ENCODE assay signal across 8 mouse cellular contexts in genomic region chr10:91240856-91241610, GRCm38 (mm10). TPM values are rescaled to one million over a fixed set of nuclear protein-coding genes. Genes with fewer than 3 reads are reported as not detected.
DNase-seq lines count a peak whose midpoint lies in the region; ATAC-seq and TF ChIP-seq lines count a peak whose summit lies in the region.

No protein-coding gene starts in this region.

- H3K4me1 ChIP-seq in hindbrain, embryonic 16.5 days (ENCODE audit: control insufficient read depth, insufficient read depth, low read depth, low read length) = peaks cover 7% of the 10 kb centered on the region
- H3K4me1 ChIP-seq in lung, embryonic 15.5 days = peaks cover 52% of the 10 kb centered on the region
- H3K4me1 ChIP-seq in stomach, embryonic 14.5 days (ENCODE audit: control insufficient read depth, insufficient read depth, low read length) = peaks cover 17% of the 10 kb centered on the region
- H3K4me1 ChIP-seq in thymus, adult 2 months (replicated peaks; ENCODE audit: control insufficient read depth, insufficient read depth, low read length) = no peaks in the 10 kb centered on the region

- H3K36me3 ChIP-seq in hindbrain, embryonic 16.5 days (ENCODE audit: control insufficient read depth, insufficient read depth, low read length) = no peaks in the 10 kb centered on the region
- no peaks in the 10 kb centered on the region for H3K36me3 ChIP-seq in lung, embryonic 15.5 days
- H3K36me3 ChIP-seq in stomach, embryonic 14.5 days (ENCODE audit: control insufficient read depth, insufficient read depth, low read length) = no peaks in the 10 kb centered on the region
- H3K36me3 ChIP-seq in thymus, adult 2 months (ENCODE audit: control insufficient read depth, insufficient read depth, low read length) = no peaks in the 10 kb centered on the region

- intact Hi-C loops in gastrocnemius, postnatal 14 days (cut with DNase I; ENCODE audit: low total_unique reads) = no loop called here

- ATAC-seq in hindbrain, embryonic 16.5 days = peak; percentile 53; the same call in 1 of the 2 replicates
- ATAC-seq in lung, embryonic 15.5 days (ENCODE audit: borderline replicate concordance, extremely low read depth, low FRiP score, low TSS enrichment) = peak; percentile 84
- peak; percentile 64; the same call in 1 of the 2 replicates for ATAC-seq in stomach, embryonic 14.5 days (ENCODE audit: insufficient number of reproducible peaks, insufficient read depth, low FRiP score, low read depth)

- H3K4me2 ChIP-seq in hindbrain, embryonic 16.5 days (ENCODE audit: low read length) = peak overlapping the region; percentile 13; the same call in 1 of the 2 replicates
- peak overlapping the region; percentile 32; the same call in 1 of the 2 replicates for H3K4me2 ChIP-seq in lung, embryonic 15.5 days
- peak overlapping the region; percentile 17 for H3K4me2 ChIP-seq in stomach, embryonic 14.5 days (replicated peaks; ENCODE audit: low read depth, low read length)

- WGBS in hindbrain, embryonic 16.5 days = 36% methylated on average over 10 of the region's 10 CpGs
- 17% methylated on average over 10 of the region's 10 CpGs for WGBS in lung, embryonic 15.5 days
- 25% methylated on average over 10 of the region's 10 CpGs for WGBS in stomach, embryonic 14.5 days
- WGBS in thymus, adult 2 months = 79% methylated on average over 10 of the region's 10 CpGs

- peak; percentile 44 for DNase-seq in ovary, adult 18-20 months (ENCODE audit: low spot score)
- no peak for DNase-seq in ovary, postnatal 10 days (ENCODE audit: low spot score)
- peak; percentile 63 for DNase-seq in gastrocnemius, postnatal 14 days
- DNase-seq in thymus, adult 2 months = no peak
- DNase-seq in left cerebral cortex, adult 18-20 months (ENCODE audit: low spot score in 2 of 2) = no peak

- TF ChIP-seq CTCF in thymus, adult 2 months (IDR thresholded peaks at IDR 0.05; ENCODE audit: borderline replicate concordance, control insufficient read depth, extremely low read depth, insufficient read depth, low read length, poor library complexity) = no peak

- no peak for TF ChIP-seq POLR2A in thymus, adult 2 months (IDR thresholded peaks at IDR 0.05; ENCODE audit: control insufficient read depth, extremely low read depth, insufficient read depth, low read length, poor library complexity)

- H3K27me3 ChIP-seq in hindbrain, embryonic 16.5 days (replicated peaks; ENCODE audit: control insufficient read depth, insufficient read depth, low read length) = no peaks in the 10 kb centered on the region
- no peaks in the 10 kb centered on the region for H3K27me3 ChIP-seq in lung, embryonic 15.5 days
- no peaks in the 10 kb centered on the region for H3K27me3 ChIP-seq in stomach, embryonic 14.5 days (ENCODE audit: control insufficient read depth, insufficient read depth, low read length)
- no peaks in the 10 kb centered on the region for H3K27me3 ChIP-seq in thymus, adult 2 months (ENCODE audit: control insufficient read depth, insufficient read depth, low read length)

- H3K9ac ChIP-seq in hindbrain, embryonic 16.5 days (ENCODE audit: low read depth, low read length) = no peak overlapping the region
- H3K9ac ChIP-seq in lung, embryonic 15.5 days = no peak overlapping the region
- no peak overlapping the region for H3K9ac ChIP-seq in stomach, embryonic 14.5 days (replicated peaks; ENCODE audit: low read depth, low read length)

- peak overlapping the region; percentile 32; the same call in 1 of the 2 replicates for H3K27ac ChIP-seq in hindbrain, embryonic 16.5 days (ENCODE audit: low read depth, low read length)
- H3K27ac ChIP-seq in lung, embryonic 15.5 days = peak overlapping the region; percentile 92
- H3K27ac ChIP-seq in stomach, embryonic 14.5 days (ENCODE audit: low read length) = peak overlapping the region; percentile 62
- H3K27ac ChIP-seq in thymus, adult 2 months (ENCODE audit: control insufficient read depth, insufficient read depth, low read length) = no peak overlapping the region

- no peaks in the 10 kb centered on the region for H3K9me3 ChIP-seq in hindbrain, embryonic 16.5 days (ENCODE audit: control insufficient read depth, low read length)
- H3K9me3 ChIP-seq in lung, embryonic 15.5 days = no peaks in the 10 kb centered on the region
- no peaks in the 10 kb centered on the region for H3K9me3 ChIP-seq in stomach, embryonic 14.5 days (ENCODE audit: control insufficient read depth, low read depth, low read length)

- no peak overlapping the region for H3K4me3 ChIP-seq in hindbrain, embryonic 16.5 days (ENCODE audit: low read length)
- no peak overlapping the region for H3K4me3 ChIP-seq in lung, embryonic 15.5 days
- no peak overlapping the region for H3K4me3 ChIP-seq in stomach, embryonic 14.5 days (ENCODE audit: low read depth, low read length)
- H3K4me3 ChIP-seq in thymus, adult 2 months (ENCODE audit: control insufficient read depth, insufficient read depth, low read length) = no peak overlapping the region

RNA-seq across cellular contexts. Expression of gene Tmpo, which starts 59.9 kb away (rescaled TPM):
- 10 to 100 TPM; 56.9 to 66.7 TPM for total RNA-seq in gastrocnemius, postnatal 14 days (2021)
- 68.7 and 83.7 TPM in 2 replicates for polyA plus RNA-seq in hindbrain, embryonic 16.5 days (2015; fragmentation: Nextera tagmentation; extraction: Ambion mirVana)
- 263 and 267 TPM in 2 replicates for polyA plus RNA-seq in lung, embryonic 15.5 days (2015; fragmentation: Nextera tagmentation; extraction: Ambion mirVana)
- polyA plus RNA-seq in stomach, embryonic 14.5 days (2014; fragmentation: Nextera tagmentation; extraction: Ambion mirVana) = 236 and 261 TPM in 2 replicates
- 146 and 233 TPM in 2 replicates for polyA plus RNA-seq in thymus, adult 2 months (2012; rRNA removed)
- total RNA-seq in left cerebral cortex, adult 18-20 months (2021) = 10 to 100 TPM; 44.1 to 49.8 TPM

Comparison
In these comparisons a context has a peak if more than half of its experiments do, and no peak if none do; other contexts are left out.
1. DNase-seq: peak in ovary, adult 18-20 months (single experiment) and gastrocnemius, postnatal 14 days (single experiment); none in ovary, postnatal 10 days (single experiment), thymus, adult 2 months (single experiment) and left cerebral cortex, adult 18-20 months (0 of 2).
2. Peak in every context shown above with its lines, with median percentiles within 50 percentile points of each other: ATAC-seq and H3K4me2 ChIP-seq.